In genomic region chr11:69122336-69122951, GRCm38 (mm10) we compare ENCODE assay signal across 8 mouse cellular contexts. TPM values are rescaled to one million over a fixed set of nuclear protein-coding genes. Genes with fewer than 3 reads are reported as not detected.
DNase-seq lines count a peak whose midpoint lies in the region; ATAC-seq and TF ChIP-seq lines count a peak whose summit lies in the region.

Gene 9130213A22Rik, minus strand, starts transcription at chr11:69122589.

- H3K27ac ChIP-seq in limb, embryonic 15.5 days: peak within 1 kb of the TSS; percentile 95
- H3K27ac ChIP-seq in midbrain, postnatal 0 days (ENCODE audit: low read depth, low read length): peak within 1 kb of the TSS; percentile 66

- TF ChIP-seq CTCF in midbrain, postnatal 0 days (IDR thresholded peaks at IDR 0.05): peak; percentile 72

- peak within 1 kb of the TSS; percentile 82 for H3K4me3 ChIP-seq in limb, embryonic 15.5 days
- peak within 1 kb of the TSS; percentile 67 for H3K4me3 ChIP-seq in midbrain, postnatal 0 days (ENCODE audit: low read depth, low read length)

- peak within 1 kb of the TSS; percentile 74 for H3K9ac ChIP-seq in limb, embryonic 15.5 days
- H3K9ac ChIP-seq in midbrain, postnatal 0 days (replicated peaks; ENCODE audit: low read length, poor library complexity, severe bottlenecking): peak within 1 kb of the TSS; percentile 70

- H3K9me3 ChIP-seq in limb, embryonic 15.5 days: no peaks in the 10 kb centered on the region
- no peaks in the 10 kb centered on the region for H3K9me3 ChIP-seq in midbrain, postnatal 0 days (ENCODE audit: low read length)

- DNase-seq in CD4-positive, CD25-positive, alpha-beta regulatory T cell, adult 2 months (ENCODE audit: low read depth, low spot score): peak; percentile 73
- peak; percentile 94 for DNase-seq in embryo, embryonic 9.5 days (ENCODE audit: extremely low spot score)
- peak; percentile 92 to 94 for DNase-seq in heart, adult 18-20 months
- peak; percentile 80 to 85 for DNase-seq in kidney, adult 8-10 months
- DNase-seq in midbrain, postnatal 0 days (ENCODE audit: low spot score): peak; percentile 90
- DNase-seq in spleen, postnatal 36 days (ENCODE audit: low spot score in 2 of 2): peak; percentile 80 to 85

- peaks cover 53% of the 10 kb centered on the region for H3K4me1 ChIP-seq in limb, embryonic 15.5 days
- H3K4me1 ChIP-seq in midbrain, postnatal 0 days (ENCODE audit: insufficient read depth, low read length): peaks cover 16% of the 10 kb centered on the region

- no peaks in the 10 kb centered on the region for H3K36me3 ChIP-seq in limb, embryonic 15.5 days
- no peaks in the 10 kb centered on the region for H3K36me3 ChIP-seq in midbrain, postnatal 0 days (ENCODE audit: insufficient read depth, low read length)

- H3K27me3 ChIP-seq in limb, embryonic 15.5 days: 0 out of 2 replicates have a peak, but pooled peaks cover 2% of the 10 kb centered on the region
- peaks cover 4% of the 10 kb centered on the region; the same call in 1 of the 2 replicates for H3K27me3 ChIP-seq in midbrain, postnatal 0 days (ENCODE audit: insufficient read depth, low read length)

- WGBS in limb, embryonic 15.5 days: under 1% methylated on average over 63 of the region's 66 CpGs
- WGBS in midbrain, postnatal 0 days: under 1% methylated on average over 52 of the region's 66 CpGs

- H3K4me2 ChIP-seq in limb, embryonic 15.5 days: peak within 1 kb of the TSS; percentile 97
- H3K4me2 ChIP-seq in midbrain, postnatal 0 days (ENCODE audit: low read depth, low read length, poor library complexity, severe bottlenecking): peak within 1 kb of the TSS; percentile 98

- no peak for ATAC-seq in CD4-positive, CD25-positive, alpha-beta regulatory T cell, adult 4 months
- ATAC-seq in limb, embryonic 15.5 days (ENCODE audit: insufficient number of reproducible peaks, low FRiP score, low TSS enrichment, low read depth): peak; percentile 78
- ATAC-seq in midbrain, postnatal 0 days (ENCODE audit: low FRiP score): peak; percentile 62

RNA-seq across cellular contexts. Expression of gene 9130213A22Rik, which starts in this region (rescaled TPM):
- polyA plus RNA-seq in CD4-positive, CD25-positive, alpha-beta regulatory T cell, adult 4 months (2017; shearing (Covaris generic)): not detected
- under 1 TPM; 0.23 to 0.27 TPM for total RNA-seq in heart, adult 18-20 months (2021)
- 0.40 and 0.49 TPM in 2 replicates for polyA plus RNA-seq in limb, embryonic 15.5 days (2015; fragmentation: Nextera tagmentation; extraction: Ambion mirVana)
- total RNA-seq in midbrain, postnatal 0 days (2014; rRNA removed): 1.0 and 1.6 TPM in 2 replicates
- 1.2 and 1.4 TPM in 2 replicates for polyA plus RNA-seq in midbrain, postnatal 0 days (2015; fragmentation: Nextera tagmentation; extraction: Ambion mirVana)

Comparison
In these comparisons a context has a peak if more than half of its experiments do, and no peak if none do; other contexts are left out.
1. Peak in DNase-seq in heart, adult 18-20 months; RNA of the gene not detected or under 1 TPM.
2. Peak in ATAC-seq, H3K4me3 ChIP-seq, H3K27ac ChIP-seq, H3K9ac ChIP-seq and H3K4me2 ChIP-seq in limb, embryonic 15.5 days; RNA of the gene not detected or under 1 TPM.